Mouse (Mus musculus) kidney, postnatal 0 days (tissue): ENCODE results near the gene 4933427D14Rik. TPM values are rescaled to one million over a fixed set of nuclear protein-coding genes. Genes with fewer than 3 reads are reported as not detected.
"Not testable (repeated sequence)": the region's sequence is repeated elsewhere in the genome, so short reads cannot be mapped to it uniquely, and the experiment has no call there.

Experiments
- ATAC-seq: fragments of 200-750 bp; cut with Nextera tagmentation; replicated peaks from 2 replicates; pipeline ENCODE4 v1.8.0; 2017; ENCODE audit warnings: low read depth, moderate number of reproducible peaks, moderate TSS enrichment, moderate library complexity; ENCODE audit not compliant: low FRiP score
- DNase-seq: peaks from one replicate; pipeline ENCODE4 v3.0.0-alpha.2; 2016; ENCODE audit warnings: low spot score
- H3K27ac ChIP-seq: fragments of 300-500 bp; sonication (generic); 2 replicates; pipeline ENCODE4 v1.5.1; 2014; ENCODE audit warnings: mild to moderate bottlenecking
- H3K27me3 ChIP-seq: fragments of 300-500 bp; sonication (generic); 2 replicates; pipeline ENCODE4 v1.6.1; 2014; ENCODE audit warnings: low read length, mixed read lengths; ENCODE audit not compliant: insufficient read depth
- H3K36me3 ChIP-seq: fragments of 300-500 bp; sonication (generic); 2 replicates; pipeline ENCODE4 v1.6.1; 2014; ENCODE audit warnings: low read length, mixed read lengths; ENCODE audit not compliant: insufficient read depth
- H3K4me1 ChIP-seq: fragments of 300-500 bp; sonication (generic); replicated peaks from 2 replicates; pipeline ENCODE4 v1.6.1; 2014; ENCODE audit warnings: antibody characterized with exemption, low read length, mixed read lengths; ENCODE audit not compliant: insufficient read depth
- H3K4me2 ChIP-seq: fragments of 300-500 bp; sonication (generic); 2 replicates; pipeline ENCODE4 v1.6.1; 2014; ENCODE audit warnings: mild to moderate bottlenecking, low read length, moderate library complexity, mixed read lengths
- H3K4me3 ChIP-seq: fragments of 300-500 bp; sonication (generic); replicated peaks from 2 replicates; pipeline ENCODE4 v1.5.1; 2014; ENCODE audit warnings: low read depth, low read length
- H3K9ac ChIP-seq: fragments of 300-500 bp; sonication (generic); 2 replicates; pipeline ENCODE4 v1.6.1; 2014; ENCODE audit warnings: low read depth, low read length
- H3K9me3 ChIP-seq: fragments of 300-500 bp; sonication (generic); replicated peaks from 2 replicates; pipeline ENCODE4 v1.6.1; 2016; ENCODE audit warnings: low read length, inconsistent platforms, mixed read lengths
- CTCF ChIP-seq: IDR thresholded peaks from 2 replicates; pipeline ENCODE4 v1.5.1; 2016; ENCODE audit warnings: antibody characterized with exemption, low read depth, mild to moderate bottlenecking, moderate library complexity
- WGBS: fragments of 180-500 bp; shearing (Covaris S2); extraction: QIAGEN DNeasy Blood & Tissue Kit; methylation state at CpG from one replicate; pipeline ENCODE4 v1.1.7; 2014; 5-methylcytosine and 5-hydroxymethylcytosine counted together
- polyA plus RNA-seq: library from polyadenylated mRNA; unstranded; fragments of >200 nt; fragmentation: Nextera tagmentation; extraction: Ambion mirVana; gene quantifications from 2 replicates; pipeline ENCODE4 v1.2.1, GENCODE M21; 2015

Gene 4933427D14Rik
- polyA plus RNA-seq, 1 experiment from 2014 or later = 14.8 TPM

GRCm38 (mm10) chr11:72184252-72184651 is 23.0 kb downstream of the 4933427D14Rik start:
- Histone ChIP-seq H3K4me2 (no peak overlapping the region), H3K27me3 (no peaks in the 10 kb centered on the region), H3K9ac (no peak overlapping the region), H3K4me1 (0 out of 2 replicates have a peak, but pooled peaks cover 3% of the 10 kb centered on the region), H3K4me3 (no peak overlapping the region), H3K36me3 (peaks cover 14% of the 10 kb centered on the region), H3K9me3 (no peaks in the 10 kb centered on the region), H3K27ac (no peak overlapping the region)
- DNase-seq (no peak), ATAC-seq (no peak)
- 77% methylated on average over 4 of the region's 4 CpGs for WGBS
- no peak for TF ChIP-seq CTCF

- no peak for TF ChIP-seq CTCF
- Histone ChIP-seq H3K4me1 (no peaks in the 10 kb centered on the region), H3K4me3 (no peak overlapping the region), H3K9me3 (no peaks in the 10 kb centered on the region), H3K36me3 (peaks cover 25% of the 10 kb centered on the region), H3K27ac (no peak overlapping the region), H3K9ac (no peak overlapping the region), H3K4me2 (no peak overlapping the region), H3K27me3 (no peaks in the 10 kb centered on the region)
- WGBS = 93% methylated on average over 4 of the region's 4 CpGs
- DNase-seq (no peak), ATAC-seq (no peak)
Observed at GRCm38 (mm10) chr11:72181136-72181535, 26.1 kb downstream of the 4933427D14Rik start.

GRCm38 (mm10) chr11:72180556-72180955 is 26.7 kb downstream of the 4933427D14Rik start:
- no peaks in the 10 kb centered on the region for H3K27me3 ChIP-seq
- H3K4me1 ChIP-seq = no peaks in the 10 kb centered on the region
- DNase-seq = no peak
- TF ChIP-seq CTCF = no peak
- no peaks in the 10 kb centered on the region for H3K9me3 ChIP-seq
- no peak for ATAC-seq
- no peak overlapping the region for H3K4me2 ChIP-seq
- 86% methylated on average over 5 of the region's 5 CpGs for WGBS
- no peak overlapping the region for H3K9ac ChIP-seq
- peaks cover 31% of the 10 kb centered on the region for H3K36me3 ChIP-seq
- no peak overlapping the region for H3K27ac ChIP-seq
- no peak overlapping the region for H3K4me3 ChIP-seq

- Histone ChIP-seq H3K36me3 (peaks cover 46% of the 10 kb centered on the region), H3K9ac (no peak overlapping the region), H3K27ac (no peak overlapping the region), H3K27me3 (no peaks in the 10 kb centered on the region), H3K4me3 (no peak overlapping the region), H3K4me1 (no peaks in the 10 kb centered on the region), H3K4me2 (no peak overlapping the region), H3K9me3 (no peaks in the 10 kb centered on the region)
- DNase-seq (no peak), ATAC-seq (no peak)
- no peak for TF ChIP-seq CTCF
- WGBS = 70% methylated on average over 3 of the region's 3 CpGs
Observed at GRCm38 (mm10) chr11:72176553-72176952, 30.7 kb downstream of the 4933427D14Rik start.

DNA sequence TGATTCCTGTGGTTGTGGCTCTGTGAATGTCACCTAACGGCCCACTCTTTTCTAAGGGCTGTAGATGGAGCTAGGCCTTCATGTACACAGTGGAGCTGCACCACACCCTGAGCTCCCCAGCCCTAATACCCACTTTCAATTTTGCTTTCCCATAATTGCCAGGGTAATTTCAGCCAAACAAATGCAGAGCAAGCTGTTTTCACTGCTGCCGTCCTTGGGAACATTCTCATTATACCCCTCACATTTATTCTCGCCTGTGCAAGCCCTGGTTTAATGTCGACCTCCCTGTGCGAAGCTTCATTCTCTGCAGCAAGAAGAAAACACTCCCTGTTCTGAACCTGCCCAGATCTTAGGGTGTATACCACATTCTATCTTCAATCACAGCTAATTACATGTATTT is 31.3 kb downstream of the 4933427D14Rik start:
- no peaks in the 10 kb centered on the region for H3K4me1 ChIP-seq
- 88% methylated on average over 5 of the region's 5 CpGs for whole genome bisulfite sequencing
- H3K4me2 ChIP-seq = no peak overlapping the region
- H3K9me3 ChIP-seq = no peaks in the 10 kb centered on the region
- H3K27ac ChIP-seq = no peak overlapping the region
- H3K27me3 ChIP-seq = no peaks in the 10 kb centered on the region
- TF ChIP-seq CTCF = no peak
- no peak overlapping the region for H3K9ac ChIP-seq
- H3K36me3 ChIP-seq = peaks cover 42% of the 10 kb centered on the region
- no peak for DNase-seq
- no peak overlapping the region for H3K4me3 ChIP-seq
- ATAC-seq = no peak

DNA sequence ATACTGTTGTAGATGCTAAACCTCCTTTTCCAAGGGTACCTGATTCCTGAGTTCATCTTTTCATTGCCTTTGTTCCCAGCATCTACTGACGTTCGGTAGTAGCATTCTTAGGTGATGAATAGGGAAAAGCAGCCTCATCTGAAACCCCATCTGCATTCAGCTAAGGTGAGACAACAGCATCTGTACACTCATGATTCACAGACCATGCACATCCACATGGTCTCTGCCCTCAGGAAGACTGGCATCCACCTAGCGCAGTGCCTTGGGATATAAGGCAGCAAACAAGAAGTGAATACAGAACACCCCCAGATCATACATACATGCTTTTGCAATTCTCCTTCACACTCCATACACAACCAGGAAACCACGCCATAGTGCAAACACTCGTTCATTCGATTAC is 32.5 kb downstream of the 4933427D14Rik start:
- Histone ChIP-seq H3K4me2 (no peak overlapping the region), H3K4me1 (no peaks in the 10 kb centered on the region), H3K4me3 (no peak overlapping the region), H3K36me3 (peaks cover 39% of the 10 kb centered on the region), H3K9me3 (no peaks in the 10 kb centered on the region), H3K27me3 (no peaks in the 10 kb centered on the region), H3K27ac (no peak overlapping the region), H3K9ac (no peak overlapping the region)
- WGBS = 93% methylated on average over 6 of the region's 6 CpGs
- ATAC-seq (no peak), DNase-seq (no peak)
- TF ChIP-seq CTCF = no peak

DNA sequence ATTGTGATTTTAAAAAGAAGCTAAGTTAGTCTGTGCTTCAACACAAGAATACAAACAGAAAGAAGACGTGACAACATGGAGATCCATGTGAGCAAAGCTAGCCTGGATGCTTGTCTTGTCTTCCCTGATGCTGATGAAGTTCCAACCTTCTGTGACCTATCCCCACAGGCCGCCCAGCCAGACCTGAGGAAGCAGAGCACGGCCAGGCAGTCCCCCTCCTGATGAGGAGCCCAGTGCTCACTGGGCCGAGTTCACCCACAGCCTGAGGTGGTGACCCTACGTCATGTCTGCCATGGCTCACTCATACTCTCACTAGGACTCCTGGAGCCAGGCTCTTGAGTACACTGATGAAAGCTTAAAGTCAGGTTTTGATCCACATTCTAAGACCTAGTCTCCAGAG is 33.8 kb downstream of the 4933427D14Rik start:
- no peaks in the 10 kb centered on the region for H3K9me3 ChIP-seq
- H3K9ac ChIP-seq = no peak overlapping the region
- H3K27me3 ChIP-seq = no peaks in the 10 kb centered on the region
- no peak overlapping the region for H3K4me2 ChIP-seq
- no peak overlapping the region for H3K4me3 ChIP-seq
- H3K4me1 ChIP-seq = no peaks in the 10 kb centered on the region
- DNase-seq (no peak), ATAC-seq (no peak)
- no peak for TF ChIP-seq CTCF
- no peak overlapping the region for H3K27ac ChIP-seq
- 75% methylated on average over 5 of the region's 5 CpGs for WGBS
- H3K36me3 ChIP-seq = peaks cover 39% of the 10 kb centered on the region

DNA sequence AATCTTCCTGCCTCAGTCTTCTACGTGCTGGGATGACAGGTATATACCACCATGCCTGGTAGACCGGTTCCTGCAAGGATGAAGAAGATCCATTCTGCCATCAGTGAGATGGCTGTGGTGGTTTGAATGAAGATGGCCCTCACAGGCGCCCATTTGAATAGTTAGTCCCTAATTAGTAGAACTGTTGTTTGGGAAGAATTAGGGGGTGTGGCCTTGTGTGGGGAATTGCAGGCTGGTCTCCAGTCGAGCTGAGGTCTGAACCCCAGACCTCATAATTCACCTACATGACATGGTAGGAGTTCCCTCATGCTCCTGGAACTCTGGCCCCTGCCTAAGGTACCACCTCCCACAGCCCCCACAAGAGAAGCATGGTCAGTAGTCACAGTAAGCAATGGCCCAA is 35.4 kb downstream of the 4933427D14Rik start:
- not testable (repeated sequence) for H3K4me2 ChIP-seq, H3K9ac ChIP-seq, H3K9me3 ChIP-seq, ATAC-seq, H3K27me3 ChIP-seq, H3K4me1 ChIP-seq, DNase-seq, H3K27ac ChIP-seq, H3K4me3 ChIP-seq
- H3K36me3 ChIP-seq = peaks cover 29% of the 10 kb centered on the region
- 61% methylated on average over 4 of the region's 4 CpGs for WGBS
